Mouse (Mus musculus) testis, adult 2 months (tissue): Measurements from ENCODE around the gene Ttc25.

ENCODE experiments used
- CTCF ChIP-seq: fragments of 200-500 bp; IDR thresholded peaks from 2 replicates; pipeline ENCODE4 v1.5.1; 2012; ENCODE audit warnings: low read depth, mild to moderate bottlenecking, inconsistent platforms, low read length, moderate library complexity; ENCODE audit not compliant: control insufficient read depth, insufficient read depth, insufficient replicate concordance
- POLR2A ChIP-seq: fragments of 200-500 bp; IDR thresholded peaks from 2 replicates; pipeline ENCODE4 v1.6.1; 2012; ENCODE audit warnings: low read depth, mild to moderate bottlenecking, inconsistent platforms, low read length, moderate library complexity; ENCODE audit not compliant: control insufficient read depth

- no peak for TF ChIP-seq POLR2A
- no peak for TF ChIP-seq CTCF
Measured at GRCm38 (mm10) chr11:100603813-100604212, 58.4 kb downstream of the Ttc25 start.
